Mouse (Mus musculus) myocyte (in vitro differentiated cells): ENCODE measurements around the gene Espn.

ENCODE experiments used
- E2F4 ChIP-seq: IDR thresholded peaks from one replicate; pipeline ENCODE4 v1.6.1; 2011; ENCODE audit warnings: mild to moderate bottlenecking, control low read depth, moderate library complexity; ENCODE audit not compliant: insufficient read depth
- MAX ChIP-seq: IDR thresholded peaks from one replicate; pipeline ENCODE4 v1.6.1; 2011; ENCODE audit warnings: low read depth, mild to moderate bottlenecking, control low read depth
- MYOD1 ChIP-seq, 3 experiments: IDR thresholded peaks; one replicate each; pipeline ENCODE4 v1.6.1; 2011; ENCODE audit warnings: control low read depth in 2 of 3, low read depth in 2 of 3, mild to moderate bottlenecking in 2 of 3, moderate library complexity in 1 of 3; ENCODE audit not compliant: insufficient read length in 2 of 3, control insufficient read depth in 1 of 3
- MYOG ChIP-seq, 3 experiments: IDR thresholded peaks; one replicate each; pipeline ENCODE4 v1.6.1; 2011; ENCODE audit warnings: control low read depth in 2 of 3, low read depth in 2 of 3, mild to moderate bottlenecking in 2 of 3; ENCODE audit not compliant: insufficient read length in 2 of 3, control insufficient read depth in 1 of 3, insufficient read depth in 1 of 3
- POLR2A ChIP-seq: IDR thresholded peaks from one replicate; pipeline ENCODE4 v1.6.1; 2011; ENCODE audit warnings: low read depth, mild to moderate bottlenecking, control low read depth, moderate library complexity; ENCODE audit not compliant: insufficient read length
- POLR2AphosphoS2 ChIP-seq: IDR thresholded peaks from one replicate; pipeline ENCODE4 v1.6.1; 2011; ENCODE audit warnings: low read depth, control low read depth; ENCODE audit not compliant: insufficient read length
- TCF12 ChIP-seq: IDR thresholded peaks from one replicate; pipeline ENCODE4 v1.6.1; 2011; ENCODE audit warnings: mild to moderate bottlenecking, control low read depth; ENCODE audit not compliant: poor library complexity, insufficient read depth, severe bottlenecking
- USF1 ChIP-seq: IDR thresholded peaks from one replicate; pipeline ENCODE4 v1.6.1; 2011; ENCODE audit warnings: low read depth, mild to moderate bottlenecking, control low read depth, moderate library complexity

DNA sequence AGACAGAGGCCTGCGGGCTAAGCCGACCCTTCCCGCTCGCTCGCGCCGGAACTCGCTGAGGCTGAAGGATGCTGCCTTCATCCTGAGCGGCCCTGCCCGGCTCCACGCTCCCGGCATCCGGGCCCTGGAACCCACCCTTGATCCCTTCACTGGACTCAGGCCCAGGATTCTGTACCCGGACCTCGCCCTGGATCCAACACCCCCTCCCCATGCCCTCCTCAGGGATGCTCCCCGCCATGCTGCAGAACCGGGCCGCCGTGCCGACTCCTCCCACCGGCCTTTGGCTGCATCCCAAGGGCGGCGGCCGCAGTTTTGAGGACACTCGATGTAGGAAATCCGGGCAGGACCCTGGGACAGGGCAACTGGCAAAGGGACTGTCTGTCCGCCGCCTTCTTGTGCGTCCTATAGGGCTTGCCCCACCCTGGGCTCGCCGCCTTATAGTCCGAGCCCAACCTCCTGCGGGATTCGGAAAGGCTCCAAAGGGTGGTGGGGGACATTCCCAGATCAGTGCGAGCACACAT lies 26.2 kb upstream of the Espn start:
- TF ChIP-seq TCF12 (no peak), POLR2AphosphoS2 (no peak), POLR2A (no peak), E2F4 (no peak), MYOD1 (IDR thresholded peaks at IDR 0.05; ENCODE audit: control insufficient read depth in 1 of 3, insufficient read length in 2 of 3, low read depth in 2 of 3) (no peak), MAX (no peak), MYOG (IDR thresholded peaks at IDR 0.05; ENCODE audit: control insufficient read depth in 1 of 3, insufficient read depth in 1 of 3, insufficient read length in 2 of 3, low read depth in 2 of 3) (no peak), USF1 (no peak)
